Mouse (Mus musculus): Measurements from ENCODE around the gene Man2a2. TPM values are rescaled to one million over a fixed set of nuclear protein-coding genes. Genes with fewer than 3 reads are reported as not detected.

Man2a2 gene
- total RNA-seq, 1 experiment: 14.6 TPM

DNA sequence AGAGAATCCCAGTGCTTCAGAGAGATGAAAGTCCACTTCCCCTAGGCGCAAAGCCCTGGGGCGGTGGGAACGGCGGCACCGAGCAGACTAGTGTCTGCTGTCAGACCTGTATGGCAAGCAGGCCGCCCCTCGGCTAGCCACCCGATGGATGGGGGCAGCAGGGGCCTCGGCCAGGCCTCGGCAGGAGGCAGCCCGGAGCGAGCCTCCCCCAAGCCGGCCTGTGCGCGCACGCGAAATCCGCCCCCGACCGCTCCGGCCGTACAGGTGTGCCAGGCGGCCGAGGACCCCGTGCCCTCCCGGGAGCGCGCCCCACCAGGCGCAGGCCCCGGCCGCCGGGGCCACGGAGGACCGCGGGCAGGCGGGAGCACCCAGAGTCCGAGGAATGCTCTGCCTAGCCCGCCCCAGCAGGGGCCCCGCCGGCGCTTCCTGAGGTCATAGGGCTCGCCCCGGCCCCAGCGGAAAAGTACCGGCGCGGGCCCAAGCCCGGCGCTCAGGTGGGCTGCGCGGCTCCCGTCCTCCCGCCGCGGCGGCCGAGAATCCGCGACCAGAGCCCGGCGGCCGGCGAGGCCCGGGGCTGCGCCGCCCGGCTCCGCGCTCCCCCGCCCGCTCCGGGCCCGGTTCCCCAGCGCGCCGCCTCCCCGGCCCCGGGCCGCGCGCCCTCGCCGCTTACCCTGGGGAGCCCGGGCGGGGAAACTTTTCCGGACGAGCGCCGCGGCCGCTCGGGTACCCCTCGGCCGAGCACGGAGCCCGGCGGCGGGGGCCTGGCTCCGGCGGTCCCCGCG lies 30.9 kb upstream of the Man2a2 start:
- Histone ChIP-seq H3K4me1 (ENCODE audit: control insufficient read depth in 2 of 2, insufficient read depth in 2 of 2, low read length in 2 of 2, poor library complexity in 1 of 2) (peaks cover 0 to 2% of the 10 kb centered on the region in 2 experiments; a peak in 2 of 4 replicates), H3K36me3 (ENCODE audit: control insufficient read depth, insufficient read depth, low read length, poor library complexity, severe bottlenecking) (no peaks in the 10 kb centered on the region; the same call in 1 of the 2 replicates), H3K27ac (ENCODE audit: insufficient read depth, low read depth, low read length, poor library complexity, severe bottlenecking) (no peak overlapping the region), H3K9ac (ENCODE audit: insufficient read depth, low read depth, low read length, poor library complexity, severe bottlenecking) (peak overlapping the region; percentile 79), H3K9me3 (ENCODE audit: control insufficient read depth, insufficient read depth, low read depth, low read length) (no peaks in the 10 kb centered on the region), H3K4me3 (ENCODE audit: insufficient read depth in 1 of 2, low read depth in 1 of 2, low read length in 2 of 2, poor library complexity in 1 of 2, severe bottlenecking in 1 of 2) (peak overlapping the region; percentile 82 to 87)
- no peak for DNase-seq (ENCODE audit: low read depth, low spot score)
- in situ Hi-C loops (cut with MboI; ENCODE audit: low sequenced_read_pairs in 2 of 2, unreplicated experiment in 2 of 2): no loop called here
- TF ChIP-seq HCFC1 (IDR thresholded peaks at IDR 0.05; ENCODE audit: borderline replicate concordance, insufficient read depth, low read length) (no peak), ZC3H11A (IDR thresholded peaks at IDR 0.05; ENCODE audit: borderline replicate concordance, low read depth, low read length) (no peak), ZNF384 (IDR thresholded peaks at IDR 0.05; ENCODE audit: low read depth, low read length) (no peak)

DNA sequence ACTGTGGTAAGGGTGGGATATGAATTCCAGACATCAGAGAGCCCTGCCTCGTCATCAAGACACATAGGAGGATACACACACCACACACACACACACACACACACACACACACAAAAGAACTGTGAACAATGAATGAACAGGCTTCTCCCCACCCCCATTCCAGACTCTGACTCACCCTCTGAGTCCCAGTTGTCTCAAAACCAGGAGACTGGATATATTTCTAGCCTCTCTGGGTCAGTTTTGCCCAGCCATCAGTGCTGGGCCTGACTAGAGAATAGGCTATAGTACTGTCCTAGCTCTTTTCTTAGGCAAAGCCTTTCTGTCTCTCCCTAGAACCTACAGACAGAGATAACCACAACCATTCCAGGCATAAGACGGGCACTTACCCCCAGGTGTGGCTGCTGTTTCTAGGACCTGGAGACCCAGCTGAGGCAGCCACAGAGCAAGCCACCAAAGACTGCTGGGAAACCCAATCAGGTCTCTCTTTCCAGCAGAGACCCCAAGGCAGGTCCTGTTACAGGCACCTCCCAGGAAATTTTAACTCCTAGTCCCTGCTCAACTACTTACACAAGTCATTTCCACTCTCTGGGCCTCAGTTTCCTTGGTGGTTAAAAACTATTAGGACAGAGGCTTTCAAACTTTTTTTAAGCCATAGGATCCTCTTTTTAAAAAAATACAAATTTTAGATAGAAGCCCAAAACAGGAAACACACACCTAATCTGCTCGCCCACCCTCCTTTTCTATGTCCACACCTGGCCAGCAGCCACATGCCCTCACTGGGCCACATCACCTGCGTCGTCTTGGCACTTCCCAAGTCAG lies 30.1 kb upstream of the Man2a2 start:
- no peaks in the 10 kb centered on the region for H3K9me3 ChIP-seq (ENCODE audit: control insufficient read depth, insufficient read depth, low read depth, low read length)
- TF ChIP-seq ZNF384 (IDR thresholded peaks at IDR 0.05; ENCODE audit: low read depth, low read length) (no peak), ZC3H11A (IDR thresholded peaks at IDR 0.05; ENCODE audit: borderline replicate concordance, low read depth, low read length) (no peak), MAFK (IDR thresholded peaks at IDR 0.05; ENCODE audit: insufficient read depth, low read depth, low read length) (no peak), CHD2 (IDR thresholded peaks at IDR 0.05; ENCODE audit: low read depth, low read length) (no peak), HCFC1 (IDR thresholded peaks at IDR 0.05; ENCODE audit: borderline replicate concordance, insufficient read depth, low read length) (no peak)
- peak overlapping the region; percentile 82 to 87 for H3K4me3 ChIP-seq (ENCODE audit: insufficient read depth in 1 of 2, low read depth in 1 of 2, low read length in 2 of 2, poor library complexity in 1 of 2, severe bottlenecking in 1 of 2)
- peak overlapping the region; percentile 79 for H3K9ac ChIP-seq (ENCODE audit: insufficient read depth, low read depth, low read length, poor library complexity, severe bottlenecking)
- peaks cover 4% of the 10 kb centered on the region; the same call in 1 of the 2 replicates for H3K36me3 ChIP-seq (ENCODE audit: control insufficient read depth, insufficient read depth, low read length, poor library complexity, severe bottlenecking)
- H3K27ac ChIP-seq (ENCODE audit: insufficient read depth, low read depth, low read length, poor library complexity, severe bottlenecking): no peak overlapping the region
- in situ Hi-C loops (cut with MboI; ENCODE audit: low sequenced_read_pairs in 2 of 2, unreplicated experiment in 2 of 2): no loop called here
- no peak for DNase-seq (ENCODE audit: low read depth, low spot score)
- peaks cover 0 to 2% of the 10 kb centered on the region in 2 experiments; a peak in 2 of 4 replicates for H3K4me1 ChIP-seq (ENCODE audit: control insufficient read depth in 2 of 2, insufficient read depth in 2 of 2, low read length in 2 of 2, poor library complexity in 1 of 2)

DNA sequence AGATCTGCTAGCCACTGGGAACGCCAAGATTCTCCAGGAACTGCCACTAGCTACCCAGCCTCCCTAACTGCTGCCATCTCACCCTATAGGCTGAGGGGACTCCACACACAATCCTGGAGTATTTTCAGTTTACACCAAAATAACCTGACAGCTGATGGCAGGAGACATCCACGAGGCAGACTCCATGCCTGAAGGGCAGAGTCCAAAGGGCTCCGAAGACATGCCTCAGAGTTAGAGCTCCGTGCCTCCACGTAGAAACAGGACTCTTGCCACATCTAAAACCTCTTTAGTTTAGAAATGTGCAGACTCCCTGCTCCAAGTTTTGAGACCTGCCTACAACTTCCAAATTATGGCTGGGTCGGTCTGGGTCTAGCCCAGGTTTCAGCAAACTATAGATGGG lies 29.4 kb upstream of the Man2a2 start:
- Histone ChIP-seq H3K36me3 (ENCODE audit: control insufficient read depth, insufficient read depth, low read length, poor library complexity, severe bottlenecking) (peaks cover 4% of the 10 kb centered on the region; the same call in 1 of the 2 replicates), H3K4me3 (ENCODE audit: insufficient read depth in 1 of 2, low read depth in 1 of 2, low read length in 2 of 2, poor library complexity in 1 of 2, severe bottlenecking in 1 of 2) (no peak overlapping the region), H3K27ac (ENCODE audit: insufficient read depth, low read depth, low read length, poor library complexity, severe bottlenecking) (no peak overlapping the region), H3K4me1 (ENCODE audit: control insufficient read depth in 2 of 2, insufficient read depth in 2 of 2, low read length in 2 of 2, poor library complexity in 1 of 2) (peaks cover 0 to 2% of the 10 kb centered on the region in 2 experiments; a peak in 2 of 4 replicates), H3K9me3 (ENCODE audit: control insufficient read depth, insufficient read depth, low read depth, low read length) (no peaks in the 10 kb centered on the region), H3K9ac (ENCODE audit: insufficient read depth, low read depth, low read length, poor library complexity, severe bottlenecking) (no peak overlapping the region)
- in situ Hi-C loops (cut with MboI; ENCODE audit: low sequenced_read_pairs in 2 of 2, unreplicated experiment in 2 of 2): no loop called here
- TF ChIP-seq ZC3H11A (IDR thresholded peaks at IDR 0.05; ENCODE audit: borderline replicate concordance, low read depth, low read length) (no peak), CHD2 (IDR thresholded peaks at IDR 0.05; ENCODE audit: low read depth, low read length) (no peak), MAFK (IDR thresholded peaks at IDR 0.05; ENCODE audit: insufficient read depth, low read depth, low read length) (no peak), ZNF384 (IDR thresholded peaks at IDR 0.05; ENCODE audit: low read depth, low read length) (no peak), HCFC1 (IDR thresholded peaks at IDR 0.05; ENCODE audit: borderline replicate concordance, insufficient read depth, low read length) (no peak)
- no peak for DNase-seq (ENCODE audit: low read depth, low spot score)

DNA sequence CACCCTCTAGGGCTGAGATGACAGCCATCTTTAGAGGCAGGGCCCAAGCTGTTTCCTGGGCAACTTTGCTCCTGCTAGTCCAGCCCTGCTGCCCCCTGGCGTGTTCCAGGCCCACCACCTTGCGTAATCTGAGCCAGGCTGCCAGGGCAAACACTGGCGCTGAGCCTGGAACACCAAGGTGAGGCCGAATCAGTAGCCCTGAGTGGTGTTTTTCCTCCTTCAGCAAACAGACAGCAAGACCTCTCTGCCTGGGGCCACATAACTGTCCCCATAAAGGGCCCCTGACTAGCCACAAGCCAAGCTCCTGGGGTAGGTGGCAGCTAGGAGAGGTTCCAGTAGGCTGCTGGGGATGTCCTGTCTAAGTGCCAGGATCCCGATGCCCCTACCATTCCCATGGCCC lies 28.9 kb upstream of the Man2a2 start:
- H3K36me3 ChIP-seq (ENCODE audit: control insufficient read depth, insufficient read depth, low read length, poor library complexity, severe bottlenecking): peaks cover 6% of the 10 kb centered on the region; the same call in 1 of the 2 replicates

More for the DNA sequence above, 28.9 kb upstream of the Man2a2 start:
- H3K4me3 ChIP-seq (ENCODE audit: insufficient read depth in 1 of 2, low read depth in 1 of 2, low read length in 2 of 2, poor library complexity in 1 of 2, severe bottlenecking in 1 of 2): no peak overlapping the region
- H3K9ac ChIP-seq (ENCODE audit: insufficient read depth, low read depth, low read length, poor library complexity, severe bottlenecking): no peak overlapping the region
- H3K27ac ChIP-seq (ENCODE audit: insufficient read depth, low read depth, low read length, poor library complexity, severe bottlenecking): no peak overlapping the region
- in situ Hi-C loops (cut with MboI; ENCODE audit: low sequenced_read_pairs in 2 of 2, unreplicated experiment in 2 of 2): no loop called here
- H3K9me3 ChIP-seq (ENCODE audit: control insufficient read depth, insufficient read depth, low read depth, low read length): no peaks in the 10 kb centered on the region
- TF ChIP-seq HCFC1 (IDR thresholded peaks at IDR 0.05; ENCODE audit: borderline replicate concordance, insufficient read depth, low read length) (no peak), ZC3H11A (IDR thresholded peaks at IDR 0.05; ENCODE audit: borderline replicate concordance, low read depth, low read length) (no peak), CHD2 (IDR thresholded peaks at IDR 0.05; ENCODE audit: low read depth, low read length) (no peak)
- no peak for DNase-seq (ENCODE audit: low read depth, low spot score)
- peaks cover 0 to 2% of the 10 kb centered on the region in 2 experiments; a peak in 2 of 4 replicates for H3K4me1 ChIP-seq (ENCODE audit: control insufficient read depth in 2 of 2, insufficient read depth in 2 of 2, low read length in 2 of 2, poor library complexity in 1 of 2)

Data from ES-E14 (cell line).